Mouse (Mus musculus): ENCODE data around the gene Gm8332. TPM values are rescaled to one million over a fixed set of nuclear protein-coding genes. Genes with fewer than 3 reads are reported as not detected.

Gene Gm8332
- polyA plus RNA-seq, 1 experiment from 2014 or later: not detected

DNA sequence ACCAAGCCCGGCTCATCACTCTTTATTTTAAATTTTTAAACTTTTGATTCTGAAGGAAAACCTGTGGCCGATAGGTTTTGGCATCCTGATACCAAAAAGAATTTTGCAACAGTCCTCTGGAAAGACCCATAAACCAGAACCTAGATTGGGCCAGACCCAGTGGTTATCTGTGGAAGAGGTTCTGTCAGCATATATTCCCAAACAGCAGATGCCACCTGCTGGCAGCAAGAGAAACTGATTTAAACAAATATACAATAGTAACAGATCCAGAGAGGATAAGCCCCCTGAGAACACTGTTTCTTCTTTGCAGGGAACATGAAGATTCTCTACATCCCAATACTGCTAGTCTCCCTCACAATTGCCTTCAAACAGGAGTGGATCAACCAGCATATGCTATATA lies 47.0 kb downstream of the Gm8332 start:
- Histone ChIP-seq H3K9me3 (no peaks in the 10 kb centered on the region), H3K4me3 (replicated peaks) (no peak overlapping the region), H3K27ac (no peak overlapping the region), H3K4me1 (replicated peaks) (no peaks in the 10 kb centered on the region), H3K4me2 (replicated peaks) (no peak overlapping the region), H3K27me3 (replicated peaks) (no peaks in the 10 kb centered on the region), H3K36me3 (no peaks in the 10 kb centered on the region), H3K9ac (no peak overlapping the region)
- 86% methylated on average over 2 of the region's 2 CpGs for WGBS
- no peak for ATAC-seq

Other genes starting within 250 kb of the Gm8332 start
- not detected in 2 replicates for gene Gm2075, start 238.3 kb downstream of the Gm8332 start, polyA plus RNA-seq (2015; fragmentation: Nextera tagmentation; extraction: Ambion mirVana)
- not detected in 2 replicates for gene Gm6803, start 231.3 kb downstream of the Gm8332 start, polyA plus RNA-seq (2015; fragmentation: Nextera tagmentation; extraction: Ambion mirVana)
- gene Gm2056, start 223.1 kb downstream of the Gm8332 start, polyA plus RNA-seq (2015; fragmentation: Nextera tagmentation; extraction: Ambion mirVana): not detected in 2 replicates
- gene Gm16368, start 166.4 kb downstream of the Gm8332 start, polyA plus RNA-seq (2015; fragmentation: Nextera tagmentation; extraction: Ambion mirVana): not detected in 2 replicates
- gene Gm10436, start 68.0 kb downstream of the Gm8332 start, polyA plus RNA-seq (2015; fragmentation: Nextera tagmentation; extraction: Ambion mirVana): not detected in 2 replicates
- not detected in 2 replicates for gene Gm5662, start 24.4 kb upstream of the Gm8332 start, polyA plus RNA-seq (2015; fragmentation: Nextera tagmentation; extraction: Ambion mirVana)
- gene Gm5039, start 73.9 kb upstream of the Gm8332 start, polyA plus RNA-seq (2015; fragmentation: Nextera tagmentation; extraction: Ambion mirVana): not detected in 2 replicates
- 15.3 and 17.7 TPM in 2 replicates for gene Adck1, start 110.5 kb upstream of the Gm8332 start, polyA plus RNA-seq (2015; fragmentation: Nextera tagmentation; extraction: Ambion mirVana)

Data from intestine, embryonic 15.5 days (tissue).